Comparison of ENCODE assay signal across 8 mouse cellular contexts in genomic region chr4:53384761-53385160, GRCm38 (mm10). TPM values are rescaled to one million over a fixed set of nuclear protein-coding genes. Genes with fewer than 3 reads are reported as not detected.
A peak's percentile ranks its signal among the peaks of the same experiment; 100 is the strongest.
DNase-seq lines count a peak whose midpoint lies in the region; ATAC-seq and TF ChIP-seq lines count a peak whose summit lies in the region.

No protein-coding gene starts in this region.

- 23% methylated on average over 6 of the region's 6 CpGs for WGBS in hindbrain, postnatal 0 days

- peak; percentile 28 for DNase-seq in WW6 (ENCODE audit: low read depth, low spot score)
- peak; percentile 44 to 52 for DNase-seq in gastrocnemius, adult 8-10 months (ENCODE audit: low spot score in 2 of 2)
- peak; percentile 93 for DNase-seq in hindbrain, postnatal 0 days (ENCODE audit: low spot score)
- DNase-seq in left cerebral cortex, adult 18-20 months (ENCODE audit: low spot score in 2 of 2): peak; percentile 73 to 92
- peak; percentile 85 to 90 for DNase-seq in right cerebral cortex, adult 2 months (ENCODE audit: low spot score in 2 of 2)
- peak; percentile 75 for DNase-seq in urinary bladder, postnatal 25 days (ENCODE audit: low spot score)

- H3K27ac ChIP-seq in hindbrain, postnatal 0 days: no peak overlapping the region

- H3K27me3 ChIP-seq in hindbrain, postnatal 0 days (ENCODE audit: insufficient read depth, low read length): no peaks in the 10 kb centered on the region

- H3K9ac ChIP-seq in hindbrain, postnatal 0 days (replicated peaks; ENCODE audit: low read length): no peak overlapping the region

- ATAC-seq in common myeloid progenitor, adult 5-6 weeks (replicated peaks; ENCODE audit: low read depth, poor library complexity, severe bottlenecking): peak; percentile 67
- peak; percentile 63 for ATAC-seq in hindbrain, postnatal 0 days
- peak; percentile 83 for ATAC-seq in megakaryocyte, adult 5-6 weeks (ENCODE audit: poor library complexity, severe bottlenecking)

- H3K4me2 ChIP-seq in hindbrain, postnatal 0 days (ENCODE audit: low read depth, low read length): peak overlapping the region; percentile 36

- no peaks in the 10 kb centered on the region for H3K36me3 ChIP-seq in hindbrain, postnatal 0 days (ENCODE audit: insufficient read depth, low read length)

- no peaks in the 10 kb centered on the region for H3K4me1 ChIP-seq in hindbrain, postnatal 0 days (ENCODE audit: insufficient read depth, low read length)

- no peaks in the 10 kb centered on the region for H3K9me3 ChIP-seq in hindbrain, postnatal 0 days (ENCODE audit: low read length)

- H3K4me3 ChIP-seq in hindbrain, postnatal 0 days (ENCODE audit: low read length): no peak overlapping the region

- peak; percentile 89 for TF ChIP-seq CTCF in hindbrain, postnatal 0 days (IDR thresholded peaks at IDR 0.05; ENCODE audit: low read depth)

RNA-seq across cellular contexts. Expression of gene Slc44a1, which starts 55.5 kb away (rescaled TPM):
- total RNA-seq in common myeloid progenitor, adult 5-6 weeks (2017): 8.1 and 8.6 TPM in 2 replicates
- total RNA-seq in gastrocnemius, adult 8-10 months (2022): 10 to 100 TPM; 14.7 to 21.4 (median 18.0) TPM
- total RNA-seq in hindbrain, postnatal 0 days (2014; rRNA removed): 28.6 and 39.4 TPM in 2 replicates
- polyA plus RNA-seq in hindbrain, postnatal 0 days (2015; fragmentation: Nextera tagmentation; extraction: Ambion mirVana): 13.6 and 14.5 TPM in 2 replicates
- 10 to 100 TPM; 53.1 to 61.2 TPM for total RNA-seq in left cerebral cortex, adult 18-20 months (2021)
- 11.8 and 12.4 TPM in 2 replicates for total RNA-seq in megakaryocyte, adult 5-6 weeks (2015)
- 9.1 and 10.1 TPM in 2 replicates for total RNA-seq in megakaryocyte, adult 5-6 weeks (2017)

Comparison
In these comparisons a context has a peak if more than half of its experiments do, and no peak if none do; other contexts are left out.
1. DNase-seq: peak in every context shown above with its lines; median percentile 93 in hindbrain, postnatal 0 days; 88 in right cerebral cortex, adult 2 months; 82 in left cerebral cortex, adult 18-20 months; 75 in urinary bladder, postnatal 25 days; 48 in gastrocnemius, adult 8-10 months; 28 in WW6.